Mouse (Mus musculus) MN1 (cell line): ENCODE data around the gene Gnl3l.

Experiments
- DNase-seq: peaks from one replicate; pipeline ENCODE4 v3.0.0-alpha.2; 2016; ENCODE audit warnings: low spot score

Gnl3l gene

DNA sequence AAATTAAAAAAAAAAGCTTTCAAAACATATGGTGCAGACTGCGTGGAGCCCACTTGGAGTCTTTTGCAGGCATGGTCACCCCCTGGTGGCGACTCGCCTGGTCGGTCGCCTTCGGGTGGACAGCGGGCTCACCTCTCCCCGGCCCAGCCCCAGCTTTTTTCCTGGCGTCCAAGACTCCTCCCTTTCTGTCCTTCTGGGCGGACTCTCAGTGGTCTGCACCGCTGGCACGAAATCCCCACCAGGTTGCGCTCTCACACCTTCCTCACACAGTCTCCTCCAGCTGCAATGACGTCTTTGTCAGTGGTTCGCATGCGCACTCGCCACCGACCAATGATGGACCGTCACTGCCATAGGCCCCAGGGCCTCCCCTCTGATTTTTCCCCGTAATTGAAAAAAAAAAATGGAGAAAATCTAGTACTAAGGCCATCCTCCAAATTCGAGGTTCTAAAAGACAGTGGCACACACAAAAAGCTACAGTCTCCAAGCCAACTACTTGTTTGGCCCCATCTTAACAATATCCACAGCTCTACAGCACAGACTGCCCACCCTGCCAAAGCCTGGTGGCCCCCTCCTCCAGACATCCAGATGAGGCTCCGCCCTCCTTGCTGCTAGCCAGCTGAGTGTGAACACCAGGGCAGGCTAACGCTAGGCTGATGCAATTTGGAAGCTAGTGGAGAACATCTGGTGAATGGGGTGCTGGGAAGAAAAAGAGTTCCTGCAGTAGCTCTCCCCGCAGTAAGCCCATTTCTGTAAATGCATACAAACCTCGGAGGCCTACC, 60.4 kb downstream of the Gnl3l start:
- DNase-seq: peak; percentile 93

DNA sequence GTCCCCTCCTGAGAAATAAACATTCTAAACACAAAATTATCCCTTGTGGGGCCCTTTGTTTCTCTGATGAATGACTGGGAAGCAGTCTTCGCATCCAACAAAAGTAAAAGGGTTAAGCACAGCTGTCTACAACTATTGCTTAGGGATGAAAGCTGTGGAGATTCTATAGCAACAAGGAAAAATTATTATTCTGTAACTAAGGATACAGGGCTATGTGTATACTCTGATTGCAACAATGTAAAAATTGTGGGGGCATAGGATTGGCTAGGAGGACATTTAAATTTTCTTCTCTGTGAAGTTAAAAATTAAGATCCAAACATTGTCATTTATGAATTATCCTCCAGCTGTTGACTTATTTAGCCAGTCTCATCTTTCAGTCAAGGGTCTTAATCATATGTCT, 61.1 kb downstream of the Gnl3l start:
- peak; percentile 9 for DNase-seq

DNA sequence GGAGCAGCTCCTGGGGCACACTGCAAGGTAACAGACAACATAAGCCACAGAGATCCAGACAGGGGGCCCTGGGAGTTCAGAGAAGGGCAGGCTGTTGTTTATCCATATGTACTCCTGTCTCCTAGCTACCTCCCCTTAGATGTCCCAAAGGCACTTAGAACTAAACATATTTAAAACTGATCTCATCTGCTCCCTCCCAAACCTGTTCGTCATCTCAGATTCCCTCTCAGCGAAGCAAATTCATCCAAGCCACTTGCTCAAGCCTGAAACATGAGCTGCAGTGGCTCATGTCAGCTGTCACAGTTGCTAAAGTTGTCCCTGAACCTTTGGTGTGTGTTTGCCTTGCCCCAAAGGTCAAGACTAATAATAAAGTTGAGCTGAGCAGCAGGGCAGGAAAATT, 61.7 kb downstream of the Gnl3l start:
- DNase-seq: peak; percentile 44

DNA sequence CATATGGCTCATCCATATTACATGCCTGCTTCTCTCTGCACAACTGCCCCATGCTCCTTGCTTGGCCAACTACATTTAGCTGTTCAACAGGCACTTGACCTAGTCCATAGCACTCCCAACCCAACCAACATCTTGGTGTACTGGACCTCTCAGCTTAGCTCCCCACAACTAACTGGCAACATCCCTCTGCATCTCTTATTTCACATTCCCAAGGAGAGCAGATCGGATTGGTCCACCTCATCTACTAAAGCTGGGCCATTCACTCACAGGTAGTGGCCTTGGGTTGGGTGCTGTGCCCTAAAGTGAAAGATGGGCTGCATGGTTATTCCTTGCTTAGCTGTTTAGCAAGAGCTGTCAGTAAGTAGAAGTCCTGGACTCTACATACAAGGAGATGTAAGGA, 62.4 kb downstream of the Gnl3l start:
- DNase-seq: no peak
